Mouse (Mus musculus) small intestine, adult 2 months (tissue): ENCODE data around the gene Pi16.

Source experiments
- CTCF ChIP-seq: fragments of 200-500 bp; IDR thresholded peaks from 2 replicates; pipeline ENCODE4 v1.5.1; 2012; ENCODE audit warnings: low read depth, mild to moderate bottlenecking, control low read depth, inconsistent platforms, low read length, moderate library complexity, mixed read lengths; ENCODE audit not compliant: insufficient replicate concordance, insufficient read length; ENCODE audit errors: extremely low read depth
- POLR2A ChIP-seq: fragments of 200-500 bp; IDR thresholded peaks from 2 replicates; pipeline ENCODE4 v1.6.1; 2012; ENCODE audit warnings: low read depth, mild to moderate bottlenecking, control low read depth, inconsistent platforms, low read length, moderate library complexity

DNA sequence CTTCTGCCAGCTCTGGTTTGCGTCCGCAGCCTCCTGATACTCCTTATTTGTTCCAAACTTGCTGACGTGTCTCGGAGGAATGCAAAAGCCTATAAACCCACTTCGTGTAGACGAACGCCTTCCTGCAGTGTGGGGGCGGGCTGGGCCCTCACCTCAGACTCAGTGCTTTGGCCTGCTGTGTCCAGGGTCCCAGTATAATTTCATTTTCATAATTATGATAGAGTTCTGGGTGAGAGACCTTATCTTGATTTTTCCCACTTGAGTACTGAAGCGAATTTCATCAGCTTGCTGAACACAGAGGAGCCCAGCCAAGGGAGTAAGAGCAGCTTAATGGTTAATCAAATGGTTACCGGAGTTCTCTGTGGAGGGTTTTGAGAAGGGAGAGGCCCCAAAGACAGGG lies 20.2 kb upstream of the Pi16 start:
- no peak for TF ChIP-seq CTCF
- TF ChIP-seq POLR2A = no peak
